Mouse (Mus musculus): ENCODE measurements around the gene Naxd.

DNA sequence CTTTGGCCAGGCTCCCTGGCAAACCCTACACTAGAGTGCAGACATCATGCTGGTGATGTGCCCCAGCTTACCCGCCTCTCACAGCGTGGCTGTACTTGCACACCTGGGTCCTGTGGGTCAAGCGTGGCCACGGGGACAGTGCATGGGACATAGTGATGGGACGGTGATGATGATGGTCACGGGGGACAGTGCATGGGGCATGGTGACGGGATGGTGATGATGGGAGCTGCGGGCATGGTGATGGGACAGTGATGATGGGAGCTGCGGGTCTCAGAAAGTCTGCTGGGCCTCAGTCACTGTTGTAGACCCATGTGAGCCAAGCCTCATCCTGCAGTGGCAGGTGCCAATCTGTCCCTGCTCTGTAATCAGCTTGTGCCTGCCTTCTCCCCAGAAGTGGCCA is 19.0 kb downstream of the Naxd start:
- no peak for TF ChIP-seq FLI1 (IDR thresholded peaks at IDR 0.05; ENCODE audit: low read length)
- no peak for TF ChIP-seq GATA1 (IDR thresholded peaks at IDR 0.05; ENCODE audit: borderline replicate concordance, low read length)

Measured in megakaryocyte, embryonic 14.5 days (primary cell).